Mouse (Mus musculus): Measurements from ENCODE around the gene A430078G23Rik. TPM values are rescaled to one million over a fixed set of nuclear protein-coding genes. Genes with fewer than 3 reads are reported as not detected.
"Not testable (repeated sequence)": the region's sequence is repeated elsewhere in the genome, so short reads cannot be mapped to it uniquely, and the experiment has no call there.

Gene A430078G23Rik
- total RNA-seq (2021): 1 to 10 TPM in 1 of 2 experiments, under 1 TPM in 1; 0.79 to 1.7 TPM
- long read RNA-seq, experiment 1: 0 reads
- long read RNA-seq, experiment 2: 0 reads

GRCm38 (mm10) chr8:3353189-3353810, at the start of gene A430078G23Rik:
A430078G23Rik (plus strand) TSS chr8:3353415.
- intact Hi-C loops (cut with DNase I): loop anchor here (10.0 kb wide), 1 partner anchor 322 kb away; the partner anchor contains the start of genes Fcor and Trappc5
- no peak for DNase-seq

- intact Hi-C loops (cut with DNase I); DNase-seq: not testable (repeated sequence)
Observed at GRCm38 (mm10) chr8:3308205-3308800, 44.9 kb upstream of the A430078G23Rik start.

GRCm38 (mm10) chr8:3309636-3310035, 43.6 kb upstream of the A430078G23Rik start:
- no peak for DNase-seq
- intact Hi-C loops (cut with DNase I): no loop called here

- DNase-seq: no peak
- intact Hi-C loops (cut with DNase I): no loop called here
Observed at GRCm38 (mm10) chr8:3311482-3311881, 41.7 kb upstream of the A430078G23Rik start.

GRCm38 (mm10) chr8:3313417-3313816, 39.8 kb upstream of the A430078G23Rik start:
- intact Hi-C loops (cut with DNase I); DNase-seq: not testable (repeated sequence)

GRCm38 (mm10) chr8:3313843-3314242, 39.4 kb upstream of the A430078G23Rik start:
- intact Hi-C loops (cut with DNase I): no loop called here
- no peak for DNase-seq

- intact Hi-C loops (cut with DNase I): no loop called here
- DNase-seq: no peak
Observed at GRCm38 (mm10) chr8:3314345-3314744, 38.9 kb upstream of the A430078G23Rik start.

- intact Hi-C loops (cut with DNase I): no loop called here
- DNase-seq: no peak
Observed at GRCm38 (mm10) chr8:3316585-3316984, 36.6 kb upstream of the A430078G23Rik start.

GRCm38 (mm10) chr8:3319267-3319666, 33.9 kb upstream of the A430078G23Rik start:
- DNase-seq; intact Hi-C loops (cut with DNase I): not testable (repeated sequence)

GRCm38 (mm10) chr8:3324253-3324652, 29.0 kb upstream of the A430078G23Rik start:
- DNase-seq: no peak
- intact Hi-C loops (cut with DNase I): no loop called here

GRCm38 (mm10) chr8:3327056-3327455, 26.2 kb upstream of the A430078G23Rik start:
- no peak for DNase-seq
- intact Hi-C loops (cut with DNase I): no loop called here

- intact Hi-C loops (cut with DNase I): no loop called here
- no peak for DNase-seq
Observed at GRCm38 (mm10) chr8:3327538-3328245, 25.5 kb upstream of the A430078G23Rik start.

GRCm38 (mm10) chr8:3330662-3331061, 22.6 kb upstream of the A430078G23Rik start:
- intact Hi-C loops (cut with DNase I): loop anchor here (10.0 kb wide), 1 partner anchor 146 kb away; no protein-coding TSS in a partner anchor
- peak; percentile 35 to 66 for DNase-seq

GRCm38 (mm10) chr8:3331692-3332091, 21.5 kb upstream of the A430078G23Rik start:
- intact Hi-C loops (cut with DNase I): loop anchor here (10.0 kb wide), 1 partner anchor 147 kb away; no protein-coding TSS in a partner anchor
- no peak for DNase-seq

GRCm38 (mm10) chr8:3335881-3336280, 17.3 kb upstream of the A430078G23Rik start:
- DNase-seq: no peak
- intact Hi-C loops (cut with DNase I): loop anchor here (10.0 kb wide), 1 partner anchor 151 kb away; no protein-coding TSS in a partner anchor

GRCm38 (mm10) chr8:3336658-3337524, 16.3 kb upstream of the A430078G23Rik start:
- DNase-seq: peak; percentile 39 to 60
- intact Hi-C loops (cut with DNase I): loop anchor here (10.0 kb wide), 1 partner anchor 152 kb away; no protein-coding TSS in a partner anchor

- DNase-seq: not testable (repeated sequence)
- intact Hi-C loops (cut with DNase I): loop anchor here (10.0 kb wide), 1 partner anchor 153 kb away; no protein-coding TSS in a partner anchor
Observed at GRCm38 (mm10) chr8:3337525-3337824, 15.7 kb upstream of the A430078G23Rik start.

- intact Hi-C loops (cut with DNase I): loop anchor here (10.0 kb wide), 1 partner anchor 153 kb away; no protein-coding TSS in a partner anchor
- no peak for DNase-seq
Observed at GRCm38 (mm10) chr8:3337971-3338370, 15.2 kb upstream of the A430078G23Rik start.

- intact Hi-C loops (cut with DNase I); DNase-seq: not testable (repeated sequence)
Observed at GRCm38 (mm10) chr8:3340711-3341110, 12.5 kb upstream of the A430078G23Rik start.

GRCm38 (mm10) chr8:3345337-3345736, 7.9 kb upstream of the A430078G23Rik start:
- DNase-seq: no peak
- intact Hi-C loops (cut with DNase I): no loop called here
